Mouse (Mus musculus): ENCODE measurements around the gene Tmem50a.

Tmem50a gene

GRCm38 (mm10) chr4:134880041-134880440, 34.8 kb downstream of the Tmem50a start:
- intact Hi-C loops (cut with DNase I), result no loop called here

DNA sequence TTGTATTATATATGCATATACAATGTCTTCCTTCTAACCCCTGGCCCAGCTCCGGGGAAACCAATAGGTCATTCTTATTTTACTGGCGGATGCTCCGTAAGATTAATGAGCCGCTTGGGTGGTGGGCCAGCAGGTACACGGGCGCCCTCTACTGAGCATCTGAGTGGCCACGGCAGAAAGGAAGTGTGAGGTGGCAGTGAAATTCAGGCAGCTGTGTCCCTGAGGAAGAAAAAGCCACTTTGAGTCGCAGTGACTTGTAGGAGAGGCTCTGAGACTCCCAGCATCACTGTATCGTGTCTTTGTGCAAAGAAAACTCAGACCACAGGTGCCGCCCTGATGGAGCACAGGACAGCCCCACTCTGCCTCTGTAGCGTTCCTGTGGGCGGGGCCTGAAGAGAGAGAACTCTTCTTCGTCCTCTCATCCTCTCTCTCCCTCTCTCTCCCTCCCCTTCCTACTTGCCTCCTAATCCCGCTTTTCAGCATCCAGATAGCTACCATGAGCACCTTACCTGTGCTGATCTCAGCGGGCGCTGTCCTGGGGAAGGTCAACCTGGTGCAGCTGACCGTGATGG, 35.3 kb downstream of the Tmem50a start:
- intact Hi-C loops (cut with DNase I), result loop anchor here (5.0 kb wide), 1 partner anchor 87 kb away; no protein-coding TSS in a partner anchor

DNA sequence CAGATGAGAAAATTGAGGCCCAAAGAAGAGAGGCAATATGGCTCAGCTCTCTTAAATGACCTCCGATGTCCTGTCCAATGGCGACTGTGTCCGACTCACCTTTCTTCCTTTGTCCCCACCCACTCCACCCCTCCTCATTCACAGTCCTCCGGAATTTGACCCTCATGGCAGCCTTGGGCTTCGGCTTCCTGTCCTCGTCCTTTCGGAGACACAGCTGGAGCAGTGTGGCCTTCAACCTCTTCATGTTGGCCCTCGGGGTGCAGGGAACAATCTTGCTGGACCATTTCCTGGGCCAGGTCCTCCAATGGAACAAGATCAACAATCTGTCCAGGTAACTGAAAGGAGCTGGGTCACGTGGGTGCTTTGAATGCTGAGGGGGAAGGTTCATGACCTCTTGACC, 38.7 kb downstream of the Tmem50a start:
- intact Hi-C loops (cut with DNase I), result loop anchor here (5.0 kb wide), 1 partner anchor 84 kb away; no protein-coding TSS in a partner anchor

GRCm38 (mm10) chr4:134871950-134872349, 42.9 kb downstream of the Tmem50a start:
- intact Hi-C loops (cut with DNase I), result no loop called here

DNA sequence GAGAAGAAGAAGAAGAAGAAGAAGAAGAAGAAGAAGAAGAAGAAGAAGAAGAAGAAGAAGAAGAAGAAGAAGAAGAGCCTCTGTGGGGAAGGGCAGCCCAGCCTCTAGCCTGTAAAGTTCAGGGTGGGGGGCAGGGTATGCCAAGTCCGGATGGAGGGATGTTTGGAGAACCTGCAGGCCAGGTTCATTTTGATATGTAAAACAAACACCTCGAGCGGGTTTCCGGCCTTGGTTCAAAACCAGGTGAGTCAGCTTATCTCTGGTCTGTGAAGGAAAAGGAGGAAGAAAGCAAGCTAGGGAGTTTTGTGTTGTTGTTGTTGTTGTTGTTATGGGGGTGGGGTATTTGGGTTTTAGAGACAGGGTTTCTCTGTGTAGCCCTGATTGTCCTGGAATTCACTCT, 43.3 kb downstream of the Tmem50a start:
- intact Hi-C loops (cut with DNase I), result no loop called here

DNA sequence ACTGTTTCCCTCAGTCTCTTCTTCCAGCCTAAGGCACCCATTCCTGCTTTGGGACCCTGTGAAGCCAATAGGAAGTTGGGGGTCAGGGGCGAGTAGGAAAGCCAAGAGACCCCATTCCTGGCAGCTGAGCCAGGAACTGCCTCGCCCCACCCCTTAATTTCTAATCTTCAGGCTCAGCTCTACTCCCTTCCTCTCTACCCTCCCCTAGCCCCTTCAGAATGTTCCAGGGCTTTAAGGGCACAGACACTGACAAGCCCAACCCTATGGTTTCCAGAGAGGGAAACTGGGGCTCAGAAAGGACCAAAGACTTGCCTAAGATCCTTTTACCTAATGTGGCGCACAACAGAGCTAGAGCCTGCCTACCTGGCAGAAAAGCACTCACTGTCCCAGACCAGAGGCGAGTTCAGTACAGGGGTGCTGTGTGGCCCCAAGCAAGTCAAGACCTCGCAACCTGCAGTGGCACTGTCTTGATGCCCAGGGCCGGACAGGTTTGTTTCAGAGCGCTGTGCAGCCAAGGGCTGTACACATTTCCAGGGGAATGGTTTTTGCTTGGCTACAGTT, 44.9 kb downstream of the Tmem50a start:
- intact Hi-C loops (cut with DNase I), result no loop called here

GRCm38 (mm10) chr4:134869068-134869730, 45.6 kb downstream of the Tmem50a start:
- intact Hi-C loops (cut with DNase I), result no loop called here

GRCm38 (mm10) chr4:134868490-134868889, 46.3 kb downstream of the Tmem50a start:
- intact Hi-C loops (cut with DNase I), result no loop called here

GRCm38 (mm10) chr4:134868065-134868464, 46.8 kb downstream of the Tmem50a start:
- intact Hi-C loops (cut with DNase I), result no loop called here

DNA sequence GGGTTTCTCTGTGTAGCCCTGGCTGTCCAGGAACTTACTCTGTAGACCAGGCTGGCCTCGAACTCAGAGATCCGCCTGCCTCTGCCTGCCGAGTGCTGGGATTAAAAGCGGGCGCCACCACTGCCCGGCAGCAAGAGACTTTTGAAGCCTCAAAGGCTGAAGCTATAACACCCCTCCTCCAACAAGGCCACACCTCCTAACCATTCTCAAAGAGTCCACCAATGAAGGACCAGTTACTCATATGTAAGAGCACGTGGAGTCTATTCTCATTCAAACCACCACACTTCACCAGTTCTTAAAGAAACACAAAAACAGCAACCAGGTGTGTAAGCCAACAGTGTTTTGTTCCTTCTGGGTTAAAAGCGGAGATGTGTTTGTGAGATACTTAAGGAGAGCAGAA, 47.2 kb downstream of the Tmem50a start:
- intact Hi-C loops (cut with DNase I), result no loop called here

- intact Hi-C loops (cut with DNase I), result no loop called here
Observed at GRCm38 (mm10) chr4:134867213-134867612, 47.6 kb downstream of the Tmem50a start.

- intact Hi-C loops (cut with DNase I), result no loop called here
Observed at GRCm38 (mm10) chr4:134865789-134866188, 49.0 kb downstream of the Tmem50a start.

- intact Hi-C loops (cut with DNase I), result no loop called here
Observed at GRCm38 (mm10) chr4:134865340-134865739, 49.5 kb downstream of the Tmem50a start.

DNA sequence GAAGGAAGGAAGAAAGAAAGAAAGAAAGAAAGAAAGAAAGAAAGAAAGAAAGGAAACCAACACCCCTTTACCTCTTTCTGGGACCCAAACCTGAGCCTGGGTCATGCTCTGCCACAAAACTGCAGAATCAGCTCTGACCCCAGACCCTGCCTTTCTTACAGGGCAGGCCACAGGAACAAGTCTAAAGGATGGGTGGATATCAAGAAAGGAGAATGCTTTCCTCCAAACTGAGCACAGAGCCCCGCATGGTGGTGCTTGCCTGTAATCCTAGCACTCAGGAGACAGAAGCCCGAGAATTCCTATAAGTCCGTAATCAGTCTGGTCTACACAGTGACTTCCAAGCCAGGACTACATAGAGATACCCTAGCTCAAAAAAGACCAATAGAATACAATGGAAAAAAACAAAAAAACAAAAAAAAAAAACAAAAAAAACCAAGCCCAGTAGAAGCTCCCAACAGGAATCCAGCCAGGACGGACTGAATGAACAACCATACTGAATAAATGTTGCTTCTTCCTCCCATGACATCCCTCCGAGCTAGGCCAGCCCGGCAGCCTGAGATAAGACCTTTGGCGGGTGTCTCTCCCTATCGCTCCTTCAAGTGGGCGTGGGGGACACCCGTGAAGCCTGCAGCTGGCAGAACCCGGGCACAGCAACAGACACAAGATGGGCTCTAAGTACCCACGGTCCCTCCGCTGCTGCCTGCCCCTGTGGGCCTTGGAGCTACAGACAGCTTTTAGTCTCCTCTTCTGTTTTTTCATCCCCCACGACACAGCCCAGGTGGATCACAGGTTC, 50.7 kb downstream of the Tmem50a start, which contains the start of gene Rhd:
Gene Rhd (plus strand): TSS at position 600 of the 793 bp plus-strand sequence.
- intact Hi-C loops (cut with DNase I), result no loop called here

GRCm38 (mm10) chr4:134862996-134863395, 51.8 kb downstream of the Tmem50a start:
- intact Hi-C loops (cut with DNase I), result no loop called here

GRCm38 (mm10) chr4:134861884-134862283, 52.9 kb downstream of the Tmem50a start:
- intact Hi-C loops (cut with DNase I), result no loop called here

DNA sequence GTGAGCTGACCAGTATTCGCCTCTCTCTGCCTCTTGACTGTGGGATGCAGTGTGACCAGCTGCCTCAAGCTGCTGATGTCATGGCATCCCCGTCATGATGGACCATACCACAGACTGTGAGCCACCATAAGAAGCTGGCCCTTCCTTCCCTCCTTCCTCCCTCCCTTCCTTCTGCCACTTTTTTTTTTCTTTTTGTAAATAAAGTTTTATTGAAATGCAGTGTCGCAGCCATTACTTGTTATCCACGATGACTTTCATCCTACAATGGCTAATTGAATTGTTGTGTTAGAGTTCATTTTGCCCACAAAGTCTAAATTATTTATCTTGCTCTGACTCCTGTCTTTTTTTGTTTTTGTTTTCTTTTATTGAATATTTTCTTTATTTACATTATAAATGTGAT, 56.3 kb downstream of the Tmem50a start:
- intact Hi-C loops (cut with DNase I), result no loop called here

GRCm38 (mm10) chr4:134856501-134856900, 58.3 kb downstream of the Tmem50a start:
- intact Hi-C loops (cut with DNase I), result no loop called here

- intact Hi-C loops (cut with DNase I), result no loop called here
Observed at GRCm38 (mm10) chr4:134856056-134856455, 58.8 kb downstream of the Tmem50a start.

DNA sequence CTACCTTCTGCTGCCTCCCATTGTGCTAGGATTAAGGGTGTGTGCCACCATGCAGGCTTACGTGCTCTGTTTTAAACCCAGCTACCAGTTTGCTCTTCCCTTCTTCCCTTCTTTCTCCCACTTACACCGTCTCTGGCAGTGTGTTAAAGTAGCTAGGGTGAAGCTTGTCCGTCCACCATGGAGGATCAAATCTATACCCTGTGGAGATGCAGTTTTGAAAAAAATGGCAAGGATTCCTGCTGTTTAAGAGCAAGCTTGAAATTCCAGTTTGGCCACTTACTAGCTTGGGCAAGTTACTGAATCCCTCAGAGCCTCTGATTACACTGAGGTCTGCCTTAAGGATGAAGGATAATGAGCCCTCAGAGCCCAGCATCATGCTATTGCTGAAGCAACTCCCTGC, 59.5 kb downstream of the Tmem50a start:
- intact Hi-C loops (cut with DNase I), result no loop called here

GRCm38 (mm10) chr4:134853637-134854485, 61.0 kb downstream of the Tmem50a start:
- intact Hi-C loops (cut with DNase I), result no loop called here

All from adrenal gland (tissue).